8 mouse cellular contexts compared by ENCODE assay signal in the genomic region with DNA sequence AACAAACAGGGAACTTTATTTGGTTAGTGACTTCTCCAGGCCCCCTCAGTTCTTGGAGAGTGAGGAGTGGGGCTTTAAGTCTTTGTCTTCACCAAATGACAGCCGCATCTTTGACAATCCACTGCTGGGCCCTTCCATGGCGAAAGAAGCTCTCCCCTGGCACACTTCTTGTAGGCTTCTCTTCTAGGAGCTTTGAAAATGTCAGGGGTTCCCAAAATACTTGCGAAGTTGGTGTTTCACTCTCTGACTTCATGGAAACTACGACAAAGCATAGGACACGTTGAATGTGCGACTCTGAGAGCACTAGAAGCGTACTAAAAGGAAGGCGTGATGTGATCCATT. TPM values are rescaled to one million over a fixed set of nuclear protein-coding genes. Genes with fewer than 3 reads are reported as not detected.
DNase-seq lines count a peak whose midpoint lies in the region; ATAC-seq lines count a peak whose summit lies in the region.

No protein-coding gene starts in this region.

- 11% methylated on average over 8 of the region's 8 CpGs for WGBS in lung, embryonic 15.5 days
- 17% methylated on average over 8 of the region's 8 CpGs for WGBS in intestine, embryonic 16.5 days
- 18% methylated on average over 8 of the region's 8 CpGs for WGBS in neural tube, embryonic 15.5 days

- H3K4me3 ChIP-seq in lung, embryonic 15.5 days: peak overlapping the region; percentile 92
- peak overlapping the region; percentile 78 for H3K4me3 ChIP-seq in intestine, embryonic 16.5 days (ENCODE audit: low read length)
- H3K4me3 ChIP-seq in neural tube, embryonic 15.5 days (replicated peaks): peak overlapping the region; percentile 79

- H3K9ac ChIP-seq in lung, embryonic 15.5 days: peak overlapping the region; percentile 53
- peak overlapping the region; percentile 71 for H3K9ac ChIP-seq in intestine, embryonic 16.5 days (ENCODE audit: low read depth, low read length)
- peak overlapping the region; percentile 77 for H3K9ac ChIP-seq in neural tube, embryonic 15.5 days (replicated peaks)

- no peaks in the 10 kb centered on the region for H3K27me3 ChIP-seq in lung, embryonic 15.5 days
- H3K27me3 ChIP-seq in intestine, embryonic 16.5 days (replicated peaks; ENCODE audit: control insufficient read depth, insufficient read depth, low read length): no peaks in the 10 kb centered on the region
- H3K27me3 ChIP-seq in neural tube, embryonic 15.5 days (replicated peaks): no peaks in the 10 kb centered on the region

- H3K4me1 ChIP-seq in lung, embryonic 15.5 days: peaks cover 12% of the 10 kb centered on the region; the same call in 1 of the 2 replicates
- H3K4me1 ChIP-seq in intestine, embryonic 16.5 days (ENCODE audit: control insufficient read depth, insufficient read depth, low read length): peaks cover 3% of the 10 kb centered on the region; the same call in 1 of the 2 replicates
- peaks cover 16% of the 10 kb centered on the region for H3K4me1 ChIP-seq in neural tube, embryonic 15.5 days

- no peak for ATAC-seq in lung, embryonic 15.5 days (ENCODE audit: borderline replicate concordance, extremely low read depth, low FRiP score, low TSS enrichment)
- ATAC-seq in erythroblast, adult 5-6 weeks (replicated peaks; ENCODE audit: low FRiP score, poor library complexity, severe bottlenecking): peak; percentile 51
- no peak for ATAC-seq in intestine, embryonic 16.5 days
- no peak for ATAC-seq in neural tube, embryonic 15.5 days (ENCODE audit: low FRiP score)

- no peaks in the 10 kb centered on the region for H3K36me3 ChIP-seq in lung, embryonic 15.5 days
- H3K36me3 ChIP-seq in intestine, embryonic 16.5 days (ENCODE audit: control insufficient read depth, insufficient read depth, low read length): no peaks in the 10 kb centered on the region
- no peaks in the 10 kb centered on the region for H3K36me3 ChIP-seq in neural tube, embryonic 15.5 days

- H3K27ac ChIP-seq in lung, embryonic 15.5 days: peak overlapping the region; percentile 98
- H3K27ac ChIP-seq in intestine, embryonic 16.5 days (ENCODE audit: low read length): peak overlapping the region; percentile 50; the same call in 1 of the 2 replicates
- peak overlapping the region; percentile 97 for H3K27ac ChIP-seq in neural tube, embryonic 15.5 days (replicated peaks)

- no peak for DNase-seq in lung, postnatal 4 days
- DNase-seq in frontal cortex, postnatal 14 days (ENCODE audit: low spot score in 2 of 2): no peak
- no peak for DNase-seq in thymus, postnatal 10 days (ENCODE audit: low spot score in 2 of 2)
- DNase-seq in adrenal gland, postnatal 10 days: no peak

- peak overlapping the region; percentile 71 for H3K4me2 ChIP-seq in lung, embryonic 15.5 days
- peak overlapping the region; percentile 64 for H3K4me2 ChIP-seq in intestine, embryonic 16.5 days (ENCODE audit: low read depth, low read length)
- peak overlapping the region; percentile 65 for H3K4me2 ChIP-seq in neural tube, embryonic 15.5 days

- no peaks in the 10 kb centered on the region for H3K9me3 ChIP-seq in lung, embryonic 15.5 days
- no peaks in the 10 kb centered on the region for H3K9me3 ChIP-seq in intestine, embryonic 16.5 days (ENCODE audit: control insufficient read depth, low read length)
- no peaks in the 10 kb centered on the region for H3K9me3 ChIP-seq in neural tube, embryonic 15.5 days (replicated peaks)

RNA-seq across cellular contexts. Expression of gene Copg2, which starts 0.4 kb away (rescaled TPM):
- 22.0 and 24.1 TPM in 2 replicates for polyA plus RNA-seq in lung, embryonic 15.5 days (2015; fragmentation: Nextera tagmentation; extraction: Ambion mirVana)
- total RNA-seq in erythroblast, adult 5-6 weeks (2015; ENCODE audit: low replicate concordance): 5.0 and 7.9 TPM in 2 replicates
- total RNA-seq in erythroblast, adult 5-6 weeks (2017; ENCODE audit: low replicate concordance): 9.5 and 10.6 TPM in 2 replicates
- 17.1 TPM in 2 replicates for polyA plus RNA-seq in intestine, embryonic 16.5 days (2015; fragmentation: Nextera tagmentation; extraction: Ambion mirVana)
- polyA plus RNA-seq in neural tube, embryonic 15.5 days (2015; fragmentation: Nextera tagmentation; extraction: Ambion mirVana): 27.4 and 31.2 TPM in 2 replicates
- total RNA-seq in adrenal gland, postnatal 10 days (2021): 10 to 100 TPM; 55.2 to 59.8 TPM

RNA-seq across cellular contexts. Expression of gene Tsga13, which starts 18.4 kb away (rescaled TPM):
- polyA plus RNA-seq in lung, embryonic 15.5 days (2015; fragmentation: Nextera tagmentation; extraction: Ambion mirVana): 0.21 TPM in 1 of 2 replicates, not detected in the other
- not detected in 2 replicates for total RNA-seq in erythroblast, adult 5-6 weeks (2015; ENCODE audit: low replicate concordance)
- not detected in 2 replicates for total RNA-seq in erythroblast, adult 5-6 weeks (2017; ENCODE audit: low replicate concordance)
- not detected in 2 replicates for polyA plus RNA-seq in intestine, embryonic 16.5 days (2015; fragmentation: Nextera tagmentation; extraction: Ambion mirVana)
- polyA plus RNA-seq in neural tube, embryonic 15.5 days (2015; fragmentation: Nextera tagmentation; extraction: Ambion mirVana): 0.54 TPM in 1 of 2 replicates, not detected in the other
- total RNA-seq in adrenal gland, postnatal 10 days (2021): under 1 TPM in 1 of 2 experiments, not detected in 1; 0.33 TPM
